Mouse (Mus musculus) thymus, postnatal 36 days (tissue): ENCODE results near the gene Gm8220.
"Not testable (repeated sequence)": the region's sequence is repeated elsewhere in the genome, so short reads cannot be mapped to it uniquely, and the experiment has no call there.

Source experiments
- DNase-seq, 2 experiments: peaks; one replicate each; pipeline ENCODE4 v3.0.0; 2022; ENCODE audit warnings: mixed read lengths in 2 of 2

Gene Gm8220

DNA sequence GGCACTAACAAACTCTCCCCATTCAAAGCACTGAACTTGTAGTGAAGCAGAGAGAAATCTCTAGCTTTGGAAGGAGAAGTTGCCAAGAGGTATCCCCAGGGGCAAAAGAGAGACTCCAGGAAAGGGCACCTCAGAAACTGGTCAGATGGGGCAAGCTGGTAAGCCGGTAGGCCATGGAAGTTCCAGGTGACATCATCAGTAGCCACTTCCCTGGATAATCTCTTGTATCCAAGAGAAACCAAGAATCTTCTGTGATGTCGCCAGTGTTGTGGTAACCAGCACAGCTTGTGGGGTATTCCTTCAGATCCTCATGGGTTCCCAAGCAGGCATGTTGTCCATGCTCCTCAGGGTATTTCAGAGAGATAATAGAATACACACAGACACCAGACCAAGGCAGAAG lies at the start of gene Gm8220:
Gene Gm8220, plus strand, starts transcription at position 301 of the 400 bp plus-strand sequence.
- DNase-seq: not testable (repeated sequence)

DNA sequence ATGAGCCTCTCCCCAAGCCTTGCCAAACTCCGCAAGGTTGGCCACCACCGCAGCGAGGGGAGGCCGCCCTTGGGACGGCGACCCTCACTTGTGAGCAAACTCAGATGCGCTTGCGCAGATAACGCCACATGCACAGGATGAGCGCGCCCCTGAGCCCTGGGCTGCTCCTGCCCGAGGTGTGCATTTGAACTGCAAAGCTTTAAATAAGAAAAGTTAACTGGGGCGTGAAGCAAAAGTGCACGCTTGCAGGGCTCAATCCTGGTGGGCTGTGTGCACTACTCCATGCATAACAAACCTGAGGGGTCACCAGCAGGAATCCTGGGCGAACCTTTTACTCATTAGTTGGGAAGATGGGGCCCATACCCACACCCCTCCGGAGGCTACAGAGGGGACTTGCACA lies 37.3 kb upstream of the Gm8220 start:
- DNase-seq: no peak

DNA sequence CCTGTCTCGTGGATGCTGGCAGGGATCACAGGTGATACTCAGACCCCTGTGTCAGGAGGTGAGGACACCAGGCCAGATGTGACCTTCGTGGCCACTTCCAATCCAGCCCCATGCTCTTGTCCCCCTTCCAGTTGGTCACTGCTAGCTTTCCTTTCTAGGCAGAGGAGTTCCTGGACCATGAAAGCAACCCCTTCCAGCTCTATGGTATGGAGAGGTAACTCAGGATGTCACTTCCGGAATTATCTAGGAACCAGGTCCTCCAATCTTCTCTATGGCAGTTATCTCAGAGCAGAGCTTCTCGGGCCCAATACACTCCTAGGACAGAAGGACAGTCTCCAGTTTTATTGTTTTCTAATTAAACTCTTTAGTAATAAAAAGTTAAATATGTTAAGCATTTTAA lies 26.7 kb downstream of the Gm8220 start:
- not testable (repeated sequence) for DNase-seq

DNA sequence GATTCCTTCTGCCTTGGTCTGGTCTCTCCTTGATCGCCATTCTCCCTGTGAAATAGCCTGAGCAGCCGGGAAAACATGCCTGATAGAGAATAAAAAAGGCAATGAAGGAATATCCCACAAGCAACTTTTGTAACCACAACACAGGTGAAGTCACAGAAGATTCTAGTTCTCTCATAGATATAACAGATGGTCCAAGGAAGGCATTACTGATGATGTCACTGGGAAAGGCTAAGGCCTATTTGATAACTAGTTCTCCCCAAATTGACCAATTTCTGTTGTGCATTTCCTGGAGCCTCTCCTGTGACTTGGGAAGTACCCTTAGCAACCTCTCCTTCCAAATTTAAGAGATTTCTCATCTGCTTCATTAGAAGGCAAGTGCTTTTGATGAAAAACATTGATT lies 53.1 kb downstream of the Gm8220 start, which contains the start of gene Gm5930:
Gene Gm5930, minus strand, starts transcription at position 101 of the 400 bp plus-strand sequence.
- DNase-seq: not testable (repeated sequence)
